Mouse (Mus musculus) liver, adult 2 months (tissue): ENCODE results near the gene Dpp7.

Source experiments
- CTCF ChIP-seq: fragments of 200-500 bp; IDR thresholded peaks from 2 replicates; pipeline ENCODE4 v1.5.1; 2011; ENCODE audit warnings: low read depth, low read length, control low read depth
- POLR2A ChIP-seq: fragments of 200-500 bp; IDR thresholded peaks from 2 replicates; pipeline ENCODE4 v1.6.1; 2011; ENCODE audit warnings: low read length, control low read depth; ENCODE audit not compliant: insufficient read depth; ENCODE audit errors: extremely low read depth

DNA sequence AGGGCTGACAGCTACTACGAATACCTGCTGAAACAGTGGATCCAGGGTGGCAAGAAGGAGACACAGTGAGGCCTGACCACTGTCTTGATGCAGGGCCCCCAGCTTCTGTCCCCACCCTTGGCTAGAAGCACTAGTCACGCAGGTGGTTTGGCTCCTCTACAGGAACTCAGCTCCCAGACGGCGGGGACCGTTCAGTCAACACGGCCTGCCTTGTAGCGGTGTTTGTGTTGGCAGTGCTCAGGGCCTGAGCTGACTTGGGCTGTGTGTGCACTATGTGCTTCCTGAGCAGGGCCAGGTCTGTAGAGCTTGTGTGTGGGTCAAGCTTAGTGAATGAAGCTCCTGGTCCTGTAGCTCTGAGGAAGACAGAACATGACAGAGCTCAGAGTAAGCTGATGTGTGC is 8.0 kb downstream of the Dpp7 start:
- TF ChIP-seq CTCF (no peak), POLR2A (no peak)
